8 mouse cellular contexts compared by ENCODE assay signal in the genomic region with DNA sequence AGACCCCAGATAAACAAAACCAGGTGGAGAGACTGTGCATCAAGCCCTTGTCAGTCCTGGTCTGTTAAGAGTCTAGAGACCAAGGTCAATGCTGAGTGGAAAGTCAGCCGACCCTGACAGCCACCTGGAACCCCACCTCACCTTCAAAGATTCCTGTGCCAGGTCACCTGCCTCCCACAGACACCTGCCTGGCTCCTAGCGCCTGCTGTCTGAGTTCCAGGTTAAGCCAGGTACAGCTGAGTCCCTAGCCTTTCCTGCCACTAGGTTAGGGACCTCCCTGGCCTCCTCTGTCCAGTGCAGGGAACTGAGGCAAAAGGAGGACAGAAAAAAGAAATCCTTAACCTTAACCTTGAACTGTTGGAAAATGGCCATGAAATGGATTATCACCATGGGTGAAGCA.
DNase-seq lines count a peak whose midpoint lies in the region; ATAC-seq and TF ChIP-seq lines count a peak whose summit lies in the region.

No protein-coding gene starts in this region.

- H3K27me3 ChIP-seq in cerebellum, adult 2 months (ENCODE audit: control insufficient read depth, insufficient read depth, low read length): no peaks in the 10 kb centered on the region
- H3K27me3 ChIP-seq in kidney, postnatal 0 days (ENCODE audit: insufficient read depth, low read length): no peaks in the 10 kb centered on the region
- no peaks in the 10 kb centered on the region for H3K27me3 ChIP-seq in heart, postnatal 0 days (ENCODE audit: control insufficient read depth, insufficient read depth, low read length)

- no peak for TF ChIP-seq CTCF in cerebellum, adult 2 months (IDR thresholded peaks at IDR 0.05; ENCODE audit: borderline replicate concordance, insufficient read depth, low read depth, low read length)
- TF ChIP-seq CTCF in kidney, postnatal 0 days (IDR thresholded peaks at IDR 0.05; ENCODE audit: low read depth): no peak
- TF ChIP-seq CTCF in heart, postnatal 0 days (IDR thresholded peaks at IDR 0.05; ENCODE audit: low read depth): no peak

- H3K36me3 ChIP-seq in kidney, postnatal 0 days (ENCODE audit: insufficient read depth, low read length): no peaks in the 10 kb centered on the region
- H3K36me3 ChIP-seq in heart, postnatal 0 days (replicated peaks; ENCODE audit: control insufficient read depth, insufficient read depth, low read length): no peaks in the 10 kb centered on the region

- TF ChIP-seq POLR2A in cerebellum, adult 2 months (IDR thresholded peaks at IDR 0.05; ENCODE audit: borderline replicate concordance, insufficient read depth, low read length): no peak

- TF ChIP-seq EP300 in heart, postnatal 0 days (IDR thresholded peaks at IDR 0.05; ENCODE audit: low read depth): no peak

- 25% methylated on average over 2 of the region's 2 CpGs for WGBS in cerebellum, adult 2 months
- WGBS in kidney, postnatal 0 days: 38% methylated on average over 2 of the region's 2 CpGs
- 54% methylated on average over 2 of the region's 2 CpGs for WGBS in heart, postnatal 0 days

- H3K9me3 ChIP-seq in kidney, postnatal 0 days (replicated peaks; ENCODE audit: low read length): no peaks in the 10 kb centered on the region
- no peaks in the 10 kb centered on the region for H3K9me3 ChIP-seq in heart, postnatal 0 days (replicated peaks; ENCODE audit: control insufficient read depth, low read length)

- H3K27ac ChIP-seq in cerebellum, adult 2 months (ENCODE audit: insufficient read depth, low read length): peak overlapping the region; percentile 29
- peak overlapping the region; percentile 87 for H3K27ac ChIP-seq in kidney, postnatal 0 days
- peak overlapping the region; percentile 52; the same call in 1 of the 2 replicates for H3K27ac ChIP-seq in heart, postnatal 0 days (ENCODE audit: low read depth)

- no peak for DNase-seq in cerebellum, adult 2 months
- DNase-seq in cerebellum, adult 18-20 months: no peak
- DNase-seq in kidney, postnatal 0 days (ENCODE audit: low spot score): no peak
- no peak for DNase-seq in kidney, adult 8-10 months
- no peak for DNase-seq in heart, postnatal 0 days (ENCODE audit: low spot score)
- DNase-seq in naive thymus-derived CD4-positive, alpha-beta T cell, adult 2 months (ENCODE audit: low read depth): peak; percentile 12
- DNase-seq in Muller cell, postnatal 12 days (ENCODE audit: inconsistent ontology term): no peak

- no peak for ATAC-seq in kidney, postnatal 0 days (replicated peaks; ENCODE audit: low FRiP score, low read depth)
- ATAC-seq in heart, postnatal 0 days (ENCODE audit: insufficient read depth, low read depth): no peak
- ATAC-seq in inflammation-experienced regulatory T-cells, adult 6 months: no peak

- no peak overlapping the region for H3K4me2 ChIP-seq in kidney, postnatal 0 days (ENCODE audit: low read length)
- H3K4me2 ChIP-seq in heart, postnatal 0 days (ENCODE audit: low read depth, low read length): no peak overlapping the region

- H3K4me1 ChIP-seq in cerebellum, adult 2 months (ENCODE audit: control insufficient read depth, insufficient read depth, low read length): peaks cover 70% of the 10 kb centered on the region
- peaks cover 63% of the 10 kb centered on the region for H3K4me1 ChIP-seq in kidney, postnatal 0 days (replicated peaks; ENCODE audit: insufficient read depth, low read length)
- peaks cover 50% of the 10 kb centered on the region for H3K4me1 ChIP-seq in heart, postnatal 0 days (ENCODE audit: control insufficient read depth, insufficient read depth)

- no peak overlapping the region for H3K4me3 ChIP-seq in cerebellum, adult 2 months (replicated peaks; ENCODE audit: insufficient read depth, low read depth, low read length)
- no peak overlapping the region for H3K4me3 ChIP-seq in kidney, postnatal 0 days (replicated peaks; ENCODE audit: low read depth, low read length)
- H3K4me3 ChIP-seq in heart, postnatal 0 days (ENCODE audit: low read depth, low read length): no peak overlapping the region

- no peak overlapping the region for H3K9ac ChIP-seq in kidney, postnatal 0 days (ENCODE audit: low read depth, low read length)
- no peak overlapping the region for H3K9ac ChIP-seq in heart, postnatal 0 days (replicated peaks; ENCODE audit: low read depth, low read length)

Comparison
In these comparisons a context has a peak if more than half of its experiments do, and no peak if none do; other contexts are left out.
1. H3K27ac ChIP-seq: peak in every context shown above with its lines; median percentile 87 in kidney, postnatal 0 days; 52 in heart, postnatal 0 days; 29 in cerebellum, adult 2 months.